Mouse (Mus musculus) forebrain, embryonic 15.5 days (tissue): ENCODE results near the gene Eif4e1b. TPM values are rescaled to one million over a fixed set of nuclear protein-coding genes. Genes with fewer than 3 reads are reported as not detected.
"Not testable (repeated sequence)": the region's sequence is repeated elsewhere in the genome, so short reads cannot be mapped to it uniquely, and the experiment has no call there.

ENCODE experiments used
- ATAC-seq: fragments of 200-750 bp; cut with Nextera tagmentation; replicated peaks from 2 replicates; pipeline ENCODE4 v1.8.0; 2017; ENCODE audit warnings: mild to moderate bottlenecking, moderate TSS enrichment, moderate library complexity
- H3K27ac ChIP-seq: fragments of 300-500 bp; sonication (generic); replicated peaks from 2 replicates; pipeline ENCODE4 v1.5.1; 2015; ENCODE audit warnings: mild to moderate bottlenecking, inconsistent platforms
- H3K27me3 ChIP-seq: fragments of 300-500 bp; sonication (generic); 2 replicates; pipeline ENCODE4 v1.6.1; 2015; ENCODE audit warnings: inconsistent platforms
- H3K36me3 ChIP-seq: fragments of 300-500 bp; sonication (generic); 2 replicates; pipeline ENCODE4 v1.6.1; 2015; ENCODE audit warnings: mild to moderate bottlenecking, inconsistent platforms
- H3K4me1 ChIP-seq: fragments of 300-500 bp; sonication (generic); 2 replicates; pipeline ENCODE4 v1.6.1; 2015; ENCODE audit warnings: inconsistent platforms
- H3K4me2 ChIP-seq: fragments of 300-500 bp; sonication (generic); replicated peaks from 2 replicates; pipeline ENCODE4 v1.6.1; 2015; ENCODE audit warnings: mild to moderate bottlenecking, inconsistent platforms
- H3K4me3 ChIP-seq: fragments of 300-500 bp; sonication (generic); 2 replicates; pipeline ENCODE4 v1.5.1; 2015; ENCODE audit warnings: mild to moderate bottlenecking, inconsistent platforms
- H3K9ac ChIP-seq: fragments of 300-500 bp; sonication (generic); replicated peaks from 2 replicates; pipeline ENCODE4 v1.6.1; 2015; ENCODE audit warnings: mild to moderate bottlenecking, inconsistent platforms
- H3K9me3 ChIP-seq: fragments of 300-500 bp; sonication (generic); 2 replicates; pipeline ENCODE4 v1.6.1; 2016; ENCODE audit warnings: inconsistent platforms
- WGBS: fragments of 180-500 bp; shearing (Covaris S2); methylation state at CpG from one replicate; pipeline ENCODE4 v1.1.7; 2015; ENCODE audit warnings: mixed read lengths; 5-methylcytosine and 5-hydroxymethylcytosine counted together
- polyA plus RNA-seq: library from polyadenylated mRNA; unstranded; fragments of >200 nt; fragmentation: Nextera tagmentation; extraction: Ambion mirVana; gene quantifications from 2 replicates; pipeline ENCODE4 v1.2.1, GENCODE M21; 2015

Eif4e1b gene
- polyA plus RNA-seq, 1 experiment from 2014 or later = not detected

DNA sequence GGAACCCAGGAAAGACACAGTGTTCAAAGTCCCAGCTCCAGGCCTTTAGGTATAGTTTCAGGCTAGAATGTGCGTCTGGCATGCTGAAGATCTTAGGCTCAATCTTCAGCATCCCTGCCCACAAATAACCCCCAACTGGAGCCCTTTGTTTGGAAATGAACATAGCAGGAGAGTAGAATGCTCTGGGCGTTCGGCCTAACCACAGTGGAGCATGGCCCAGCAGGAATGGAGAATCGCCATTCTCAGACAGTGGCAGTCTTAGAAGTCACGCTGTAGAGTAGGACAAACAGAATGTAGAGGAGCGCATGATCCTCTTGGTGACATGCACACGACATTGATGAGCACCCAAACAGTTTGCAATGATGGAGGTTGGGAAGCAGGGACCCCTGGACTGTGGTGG is 22.9 kb upstream of the Eif4e1b start:
- peaks cover 60% of the 10 kb centered on the region for H3K4me1 ChIP-seq
- peaks cover 20% of the 10 kb centered on the region for H3K27me3 ChIP-seq

DNA sequence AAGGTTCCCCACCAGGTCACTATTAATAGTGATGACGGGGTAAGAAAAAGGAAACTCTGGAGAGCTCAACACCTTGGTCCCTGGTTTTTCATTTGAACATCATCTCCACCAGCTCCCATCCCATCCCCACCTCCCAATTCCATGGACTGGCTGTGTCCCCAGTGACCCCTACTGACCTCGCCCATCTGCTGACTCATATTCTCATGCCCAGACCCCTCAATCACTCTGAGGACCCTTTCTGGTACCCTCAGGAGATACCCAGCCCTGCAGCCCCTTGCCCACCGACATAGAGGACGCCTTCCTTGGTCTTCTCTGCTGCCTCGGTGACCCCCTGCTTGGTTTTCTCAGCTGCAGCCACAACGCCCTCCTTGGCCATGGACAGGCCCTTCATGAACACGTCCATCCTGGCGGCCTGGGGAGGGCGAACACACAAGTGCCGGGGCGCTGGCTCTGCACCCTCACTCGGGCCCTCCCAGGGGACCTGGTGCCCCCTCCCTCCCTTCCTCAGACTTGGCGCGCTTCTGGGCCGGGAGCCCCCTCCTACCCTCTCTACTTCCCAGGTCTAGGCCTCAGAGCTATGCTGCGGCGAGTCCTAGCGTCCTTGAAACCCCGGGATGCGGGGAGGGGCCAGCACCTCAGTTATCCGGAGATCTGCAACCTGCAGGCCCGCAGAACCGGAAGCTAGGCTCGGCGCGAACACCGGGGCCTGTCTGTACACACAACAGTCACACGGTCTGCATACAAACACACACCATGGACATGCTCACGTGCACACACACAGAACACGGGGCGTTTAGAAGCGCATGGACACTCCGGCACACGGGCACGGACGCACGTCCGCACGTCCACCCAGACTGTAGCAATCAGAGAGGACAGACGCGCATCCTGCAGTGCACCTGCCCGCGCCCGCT is 18.3 kb upstream of the Eif4e1b start:
- H3K4me2 ChIP-seq = peak overlapping the region; percentile 91
- H3K4me1 ChIP-seq = peaks cover 26% of the 10 kb centered on the region
- no peaks in the 10 kb centered on the region for H3K36me3 ChIP-seq
- peak; percentile 42 for ATAC-seq
- 5% methylated on average over 44 of the region's 44 CpGs for WGBS
- no peaks in the 10 kb centered on the region for H3K9me3 ChIP-seq
- peaks cover 23% of the 10 kb centered on the region for H3K27me3 ChIP-seq
- H3K4me3 ChIP-seq = peak overlapping the region; percentile 54
- H3K27ac ChIP-seq = peak overlapping the region; percentile 55; the same call in 1 of the 2 replicates
- H3K9ac ChIP-seq = peak overlapping the region; percentile 62

More for the DNA sequence above, 22.9 kb upstream of the Eif4e1b start:
- no peak for ATAC-seq
- Histone ChIP-seq H3K4me3 (no peak overlapping the region), H3K36me3 (no peaks in the 10 kb centered on the region), H3K27ac (no peak overlapping the region; the same call in 1 of the 2 replicates), H3K9me3 (no peaks in the 10 kb centered on the region), H3K9ac (no peak overlapping the region), H3K4me2 (no peak overlapping the region)
- WGBS = 69% methylated on average over 7 of the region's 7 CpGs

GRCm38 (mm10) chr13:54766192-54766768 is 17.5 kb upstream of the Eif4e1b start, which contains the start of gene Sncb:
Gene Sncb, minus strand, starts transcription at chr13:54766595.
- peak within 1 kb of the TSS; percentile 55; the same call in 1 of the 2 replicates for H3K27ac ChIP-seq
- peaks cover 23% of the 10 kb centered on the region for H3K27me3 ChIP-seq
- no peaks in the 10 kb centered on the region for H3K36me3 ChIP-seq
- peak within 1 kb of the TSS; percentile 91 for H3K4me2 ChIP-seq
- ATAC-seq = peak; percentile 90
- H3K4me3 ChIP-seq = peak within 1 kb of the TSS; percentile 54
- peak within 1 kb of the TSS; percentile 62 for H3K9ac ChIP-seq
- no peaks in the 10 kb centered on the region for H3K9me3 ChIP-seq
- H3K4me1 ChIP-seq = peaks cover 22% of the 10 kb centered on the region
- under 1% methylated on average over 35 of the region's 35 CpGs for WGBS

- WGBS = 75% methylated on average over 4 of the region's 4 CpGs
- no peak overlapping the region for H3K27ac ChIP-seq
- peaks cover 23% of the 10 kb centered on the region for H3K27me3 ChIP-seq
These were observed 16.8 kb upstream of the Eif4e1b start for GRCm38 (mm10) chr13:54767012-54767411.

GRCm38 (mm10) chr13:54780592-54780991 is 3.2 kb upstream of the Eif4e1b start:
- H3K27ac ChIP-seq = no peak overlapping the region

More at GRCm38 (mm10) chr13:54767012-54767411, 16.8 kb upstream of the Eif4e1b start:
- H3K4me3 ChIP-seq = peak overlapping the region; percentile 54; the same call in 1 of the 2 replicates
- H3K9ac ChIP-seq = no peak overlapping the region
- H3K4me2 ChIP-seq = peak overlapping the region; percentile 91
- H3K4me1 ChIP-seq = peaks cover 22% of the 10 kb centered on the region
- no peak for ATAC-seq
- H3K9me3 ChIP-seq = no peaks in the 10 kb centered on the region
- H3K36me3 ChIP-seq = no peaks in the 10 kb centered on the region

DNA sequence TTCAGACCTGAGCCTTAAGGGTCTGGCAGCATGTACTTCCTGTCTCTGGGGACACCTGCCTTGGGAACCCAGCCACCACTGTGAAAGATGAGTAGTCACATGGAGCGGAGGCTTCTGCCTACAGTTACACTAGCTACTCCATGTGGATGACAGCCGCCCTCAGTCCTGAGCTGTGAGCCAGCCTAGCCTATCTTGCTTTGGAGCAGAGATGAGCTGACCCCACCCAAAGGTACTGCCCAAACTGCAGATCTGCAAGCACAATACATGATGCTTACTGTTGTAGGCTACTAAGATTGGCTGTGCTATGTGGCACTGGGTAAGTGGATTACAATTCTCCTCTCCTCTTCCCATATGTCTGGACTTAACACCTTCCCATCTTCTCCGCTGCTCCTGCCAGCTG is 2.7 kb upstream of the Eif4e1b start:
- Histone ChIP-seq H3K27me3 (no peaks in the 10 kb centered on the region), H3K9ac (no peak overlapping the region), H3K9me3 (no peaks in the 10 kb centered on the region), H3K4me2 (no peak overlapping the region), H3K4me3 (no peak overlapping the region), H3K36me3 (no peaks in the 10 kb centered on the region), H3K27ac (no peak overlapping the region), H3K4me1 (peaks cover 6% of the 10 kb centered on the region)
- ATAC-seq = no peak
- WGBS = 83% methylated on average over 3 of the region's 3 CpGs

More at GRCm38 (mm10) chr13:54780592-54780991, 3.2 kb upstream of the Eif4e1b start:
- H3K27me3 ChIP-seq = no peaks in the 10 kb centered on the region
- H3K9me3 ChIP-seq = no peaks in the 10 kb centered on the region
- H3K36me3 ChIP-seq = no peaks in the 10 kb centered on the region
- H3K4me1 ChIP-seq = peaks cover 6% of the 10 kb centered on the region
- 70% methylated on average over 3 of the region's 3 CpGs for WGBS
- ATAC-seq = no peak
- no peak overlapping the region for H3K4me3 ChIP-seq
- no peak overlapping the region for H3K9ac ChIP-seq
- no peak overlapping the region for H3K4me2 ChIP-seq

DNA sequence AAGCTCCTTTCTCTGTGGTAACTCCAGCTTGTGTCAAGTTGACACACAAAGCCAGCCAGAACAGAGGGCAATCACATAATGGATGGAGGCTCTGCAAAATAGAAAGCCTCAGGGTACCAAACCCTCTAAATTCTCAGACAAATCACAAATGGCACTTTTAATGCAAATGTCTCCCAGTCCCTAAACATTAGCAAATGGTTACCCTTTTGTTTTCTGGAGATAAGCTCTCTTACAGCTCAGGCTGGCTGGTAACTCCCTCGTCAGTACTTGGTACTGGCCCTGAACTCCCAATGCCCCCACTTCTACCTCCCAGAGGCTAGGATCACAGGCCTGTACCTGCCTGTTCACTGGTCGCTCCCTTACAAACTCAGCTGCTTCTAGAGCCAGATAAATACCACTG is 563 bp upstream of the Eif4e1b start:
- no peak overlapping the region for H3K27ac ChIP-seq
- H3K9me3 ChIP-seq = no peaks in the 10 kb centered on the region
- peaks cover 6% of the 10 kb centered on the region for H3K4me1 ChIP-seq
- ATAC-seq = no peak
- no peak overlapping the region for H3K4me2 ChIP-seq
- no peak overlapping the region for H3K9ac ChIP-seq
- H3K4me3 ChIP-seq = no peak overlapping the region
- WGBS = 32% methylated on average over 2 of the region's 2 CpGs
- no peaks in the 10 kb centered on the region for H3K36me3 ChIP-seq
- H3K27me3 ChIP-seq = no peaks in the 10 kb centered on the region

GRCm38 (mm10) chr13:54787591-54787990 is 3.8 kb downstream of the Eif4e1b start:
- ATAC-seq, H3K4me2 ChIP-seq, H3K27me3 ChIP-seq, H3K9me3 ChIP-seq, H3K27ac ChIP-seq, H3K36me3 ChIP-seq, H3K9ac ChIP-seq, H3K4me3 ChIP-seq: not testable (repeated sequence)
- H3K4me1 ChIP-seq = peaks cover 17% of the 10 kb centered on the region
- 31% methylated on average over 2 of the region's 2 CpGs for WGBS

DNA sequence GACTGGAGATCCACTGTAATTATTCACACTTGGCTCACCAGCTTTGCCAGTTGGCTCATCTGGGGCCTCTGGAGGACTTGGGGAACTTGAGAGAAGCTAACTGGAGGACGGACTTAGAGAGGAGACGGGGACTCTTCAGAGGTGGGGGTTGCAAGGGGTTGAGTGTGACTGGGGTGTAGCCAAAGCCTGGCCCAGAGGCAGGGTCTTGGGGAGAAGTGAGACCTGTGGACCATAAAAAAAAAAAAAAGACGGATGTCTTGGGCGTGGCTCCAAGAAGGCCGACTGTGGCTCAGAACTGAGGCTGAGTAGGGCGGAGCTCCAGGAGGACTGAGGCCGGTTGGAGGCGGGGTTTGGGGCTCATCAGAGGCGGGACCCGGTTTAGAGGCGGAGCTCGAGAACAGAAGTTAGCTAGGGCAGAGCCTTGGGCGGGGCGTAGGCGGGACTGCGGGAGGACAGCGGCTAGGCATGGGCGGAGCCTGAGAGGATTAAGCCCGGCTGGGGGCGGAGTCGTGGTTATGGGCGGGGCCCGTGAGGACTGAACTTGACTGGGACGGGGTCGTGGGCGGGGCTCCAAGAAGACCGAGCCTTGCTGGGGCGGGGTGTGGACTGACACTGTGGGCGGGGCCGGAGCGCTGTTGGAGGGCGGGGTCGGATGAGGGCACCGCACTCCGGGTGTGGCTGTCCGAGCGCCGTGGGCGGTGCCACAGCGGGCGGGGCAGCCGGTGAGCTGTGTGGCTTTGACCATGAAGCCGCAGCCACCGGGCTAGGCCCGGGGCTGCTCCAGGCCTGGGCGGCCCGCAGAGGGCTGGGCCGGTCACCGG is 5.2 kb downstream of the Eif4e1b start, which contains the start of gene Tspan17:
TSS of gene Tspan17 (plus strand) at position 638 of the 821 bp plus-strand sequence.
- H3K4me2 ChIP-seq = peak within 1 kb of the TSS; percentile 98
- ATAC-seq = peak; percentile 75
- peaks cover 9% of the 10 kb centered on the region for H3K27me3 ChIP-seq
- no peaks in the 10 kb centered on the region for H3K9me3 ChIP-seq
- no peak within 1 kb of the TSS for H3K27ac ChIP-seq
- H3K9ac ChIP-seq = peak within 1 kb of the TSS; percentile 54
- H3K4me1 ChIP-seq = peaks cover 17% of the 10 kb centered on the region
- peak within 1 kb of the TSS; percentile 51 for H3K4me3 ChIP-seq
- no peaks in the 10 kb centered on the region for H3K36me3 ChIP-seq
- 3% methylated on average over 48 of the region's 49 CpGs for WGBS

DNA sequence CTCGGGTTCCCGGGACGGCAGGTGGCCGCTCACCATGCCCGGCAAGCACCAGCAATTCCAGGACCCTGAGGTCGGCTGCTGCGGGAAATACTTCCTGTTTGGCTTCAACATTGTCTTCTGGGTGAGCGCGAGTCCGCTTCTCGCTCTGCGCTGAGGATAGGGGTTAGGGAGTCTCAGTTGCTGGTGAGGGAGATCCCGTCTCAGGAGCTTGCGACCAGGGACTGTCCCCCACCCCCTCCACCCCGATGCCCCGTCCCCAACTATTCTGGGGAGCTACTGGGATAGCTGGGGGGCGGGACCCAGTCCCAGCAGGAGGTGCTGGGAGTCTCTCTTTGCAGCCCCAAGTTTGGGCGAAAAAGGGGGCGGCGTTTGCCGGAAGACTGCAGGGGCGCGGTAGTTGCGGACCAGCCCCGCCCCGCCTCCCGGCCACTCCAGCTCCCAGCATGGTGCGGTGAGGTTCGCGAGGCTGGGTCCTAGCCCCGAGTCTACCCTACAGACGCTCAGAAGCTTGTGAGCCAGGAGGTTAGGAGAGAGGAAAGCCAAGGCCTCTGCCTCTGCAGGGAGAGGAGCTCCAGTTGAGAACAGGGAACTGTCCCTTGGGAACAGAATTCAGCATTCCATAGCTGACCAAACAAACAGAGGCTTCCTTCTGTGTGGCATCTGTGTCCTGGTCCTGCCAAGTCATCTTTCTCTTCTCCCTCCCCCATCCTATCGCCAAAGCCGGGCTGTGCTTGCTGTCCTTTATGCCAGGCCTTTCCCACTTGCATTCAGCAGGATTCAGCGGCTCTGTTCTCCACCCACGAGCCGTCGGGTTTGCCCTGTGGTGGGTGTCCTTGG is 6.0 kb downstream of the Eif4e1b start:
- H3K36me3 ChIP-seq = no peaks in the 10 kb centered on the region
- no peak overlapping the region for H3K27ac ChIP-seq
- peaks cover 9% of the 10 kb centered on the region for H3K27me3 ChIP-seq
- WGBS = 1% methylated on average over 38 of the region's 38 CpGs
- ATAC-seq = peak; percentile 39; the same call in 1 of the 2 replicates
- H3K9ac ChIP-seq = peak overlapping the region; percentile 54
- peaks cover 17% of the 10 kb centered on the region for H3K4me1 ChIP-seq
- peak overlapping the region; percentile 98 for H3K4me2 ChIP-seq
- H3K4me3 ChIP-seq = peak overlapping the region; percentile 51
- H3K9me3 ChIP-seq = no peaks in the 10 kb centered on the region
